In genomic region chr8:84471271-84471995, GRCm38 (mm10) we compare ENCODE assay signal across 9 mouse cellular contexts.
DNase-seq lines count a peak whose midpoint lies in the region; ATAC-seq lines count a peak whose summit lies in the region.
"Had no signal": no experiment of that assay in that cellular context is flagged by ENCODE, and none has a peak within 500 bp of the region (broad histone marks: within the 10 kb centered on the region; RNA-seq: fewer than 3 reads in every experiment).

No protein-coding gene starts in this region.

- DNase-seq in hindbrain, embryonic 11.5 days (ENCODE audit: low spot score), result peak; percentile 76
- peak; percentile 89 for DNase-seq in NIH3T3 (ENCODE audit: low read depth)
- peak; percentile 78 for DNase-seq in cerebellum, adult 9-11 months
- DNase-seq in hindlimb bud, embryonic 11.5 days (ENCODE audit: extremely low spot score, low read depth, low spot score), result peak; percentile 54
- peak; percentile 83 for DNase-seq in mesoderm, embryonic 11.5 days (ENCODE audit: low read depth, low spot score)
- peak; percentile 34 to 75 for DNase-seq in urinary bladder, postnatal 4 days (ENCODE audit: low spot score in 2 of 2)
- DNase-seq in left cerebral cortex, adult 8-10 months (ENCODE audit: low spot score in 2 of 2), result no peak

- H3K9me3 ChIP-seq in hindbrain, embryonic 11.5 days (ENCODE audit: control insufficient read depth, low read length), result no peaks in the 10 kb centered on the region
- H3K9me3 ChIP-seq in hindbrain, embryonic 12.5 days (replicated peaks), result no peaks in the 10 kb centered on the region
- H3K9me3 ChIP-seq: limb, embryonic 15.5 days had no signal

- no peak overlapping the region for H3K4me2 ChIP-seq in hindbrain, embryonic 11.5 days (replicated peaks; ENCODE audit: low read depth, low read length)
- H3K4me2 ChIP-seq in hindbrain, embryonic 12.5 days (replicated peaks), result no peak overlapping the region
- H3K4me2 ChIP-seq: limb, embryonic 15.5 days had no signal

- no peak overlapping the region for H3K4me3 ChIP-seq in hindbrain, embryonic 11.5 days (ENCODE audit: low read depth, low read length)
- H3K4me3 ChIP-seq in hindbrain, embryonic 12.5 days, result no peak overlapping the region
- H3K4me3 ChIP-seq: limb, embryonic 15.5 days had no signal

- no peaks in the 10 kb centered on the region for H3K27me3 ChIP-seq in hindbrain, embryonic 11.5 days (ENCODE audit: control insufficient read depth, insufficient read depth, low read length)
- no peaks in the 10 kb centered on the region for H3K27me3 ChIP-seq in hindbrain, embryonic 12.5 days
- H3K27me3 ChIP-seq: limb, embryonic 15.5 days had no signal

- H3K9ac ChIP-seq in hindbrain, embryonic 11.5 days (ENCODE audit: low read depth, low read length), result no peak overlapping the region
- no peak overlapping the region for H3K9ac ChIP-seq in hindbrain, embryonic 12.5 days
- H3K9ac ChIP-seq: limb, embryonic 15.5 days had no signal

- no peaks in the 10 kb centered on the region for H3K4me1 ChIP-seq in hindbrain, embryonic 11.5 days (replicated peaks; ENCODE audit: control insufficient read depth, insufficient read depth, low read length)
- no peaks in the 10 kb centered on the region for H3K4me1 ChIP-seq in hindbrain, embryonic 12.5 days
- H3K4me1 ChIP-seq: limb, embryonic 15.5 days had no signal

- ATAC-seq in hindbrain, embryonic 11.5 days (ENCODE audit: low FRiP score), result no peak
- ATAC-seq in hindbrain, embryonic 12.5 days (ENCODE audit: low FRiP score), result no peak

- WGBS in hindbrain, embryonic 11.5 days, result 58% methylated on average over 9 of the region's 9 CpGs
- WGBS in hindbrain, embryonic 12.5 days, result 55% methylated on average over 9 of the region's 9 CpGs

- no peak overlapping the region for H3K27ac ChIP-seq in hindbrain, embryonic 11.5 days (ENCODE audit: low read depth, low read length)
- no peak overlapping the region for H3K27ac ChIP-seq in hindbrain, embryonic 12.5 days
- H3K27ac ChIP-seq: limb, embryonic 15.5 days had no signal

- no peaks in the 10 kb centered on the region for H3K36me3 ChIP-seq in hindbrain, embryonic 11.5 days (ENCODE audit: control insufficient read depth, insufficient read depth, low read length)
- no peaks in the 10 kb centered on the region for H3K36me3 ChIP-seq in hindbrain, embryonic 12.5 days
- H3K36me3 ChIP-seq: limb, embryonic 15.5 days had no signal

Comparison
In these comparisons a context has a peak if more than half of its experiments do, and no peak if none do; other contexts are left out.
1. DNase-seq: peak in hindbrain, embryonic 11.5 days (single experiment), NIH3T3 (single experiment), cerebellum, adult 9-11 months (single experiment), hindlimb bud, embryonic 11.5 days (single experiment), mesoderm, embryonic 11.5 days (single experiment) and urinary bladder, postnatal 4 days (2 of 2); none in left cerebral cortex, adult 8-10 months (0 of 2).